Mouse (Mus musculus): ENCODE measurements around the gene Tnfsf12.

DNA sequence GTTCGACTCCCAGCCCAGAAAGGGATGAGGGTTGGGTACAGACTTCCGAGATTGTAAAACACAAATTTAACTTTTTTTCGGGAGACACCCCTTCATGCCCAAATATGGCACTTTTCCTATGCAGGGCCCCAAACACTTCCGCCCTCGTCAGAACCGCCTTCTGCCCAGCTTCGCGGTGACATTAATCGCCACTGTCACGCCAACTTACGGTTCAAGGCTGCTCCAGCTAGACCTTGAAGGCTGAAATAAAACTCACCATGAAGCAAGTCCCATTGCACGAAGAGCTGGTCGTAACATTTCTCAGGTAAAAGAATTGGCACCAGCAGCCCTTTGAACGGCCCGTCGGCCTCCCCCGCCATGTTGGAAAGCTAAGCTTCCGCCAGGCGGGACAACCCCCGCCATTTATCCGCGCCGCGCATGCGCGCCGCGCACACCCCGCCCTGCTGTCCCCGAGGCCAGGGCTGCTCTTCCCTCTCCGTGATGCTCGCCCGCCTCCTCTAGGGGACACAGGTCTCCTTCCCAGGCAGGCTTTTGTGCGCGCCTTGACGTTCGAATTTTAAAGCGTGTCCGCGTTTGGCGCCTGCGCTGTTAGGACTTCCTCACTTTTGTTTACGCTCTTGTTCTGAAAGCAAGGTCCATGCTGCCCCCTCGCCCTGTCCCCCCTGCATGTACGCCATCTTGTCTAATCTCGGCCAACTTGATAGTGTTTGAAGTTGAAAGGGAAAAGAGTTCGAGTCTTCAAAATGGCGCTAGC lies 33.3 kb downstream of the Tnfsf12 start, which contains the start of gene Mpdu1:
- no peak for TF ChIP-seq CTCF (IDR thresholded peaks at IDR 0.05; ENCODE audit: insufficient read depth, low read depth, low read length)
- TF ChIP-seq POLR2A (IDR thresholded peaks at IDR 0.05; ENCODE audit: insufficient read depth, low read depth, low read length) = peak; percentile 85

Data from olfactory bulb, adult 2 months (tissue).